Mouse (Mus musculus) forebrain, postnatal 0 days (tissue): ENCODE results near the gene Gdpd2. TPM values are rescaled to one million over a fixed set of nuclear protein-coding genes. Genes with fewer than 3 reads are reported as not detected.
A peak's percentile ranks its signal among the peaks of the same experiment; 100 is the strongest.

ENCODE experiments used
- ATAC-seq: fragments of 200-750 bp; cut with Nextera tagmentation; 2 replicates; pipeline ENCODE4 v1.8.0; 2017; ENCODE audit warnings: mild to moderate bottlenecking, moderate library complexity
- DNase-seq: peaks from one replicate; pipeline ENCODE4 v3.0.0-alpha.2; 2015
- H3K27ac ChIP-seq: fragments of 300-500 bp; sonication (generic); 2 replicates; pipeline ENCODE4 v1.5.1; 2014; ENCODE audit warnings: low read depth, mild to moderate bottlenecking, antibody characterized with exemption, low read length, moderate library complexity, mixed read lengths
- H3K27me3 ChIP-seq: fragments of 300-500 bp; sonication (generic); 2 replicates; pipeline ENCODE4 v1.6.1; 2014; ENCODE audit warnings: mild to moderate bottlenecking, low read length, mixed read lengths; ENCODE audit not compliant: insufficient read depth
- H3K36me3 ChIP-seq: fragments of 300-500 bp; sonication (generic); 2 replicates; pipeline ENCODE4 v1.6.1; 2014; ENCODE audit warnings: mild to moderate bottlenecking, moderate library complexity; ENCODE audit not compliant: insufficient read depth
- H3K4me1 ChIP-seq: fragments of 300-500 bp; sonication (generic); 2 replicates; pipeline ENCODE4 v1.6.1; 2014; ENCODE audit warnings: antibody characterized with exemption; ENCODE audit not compliant: insufficient read depth
- H3K4me2 ChIP-seq: fragments of 300-500 bp; sonication (generic); 2 replicates; pipeline ENCODE4 v1.6.1; 2014; ENCODE audit warnings: low read depth, mild to moderate bottlenecking, moderate library complexity
- H3K4me3 ChIP-seq: fragments of 300-500 bp; sonication (generic); 2 replicates; pipeline ENCODE4 v1.5.1; 2014; ENCODE audit warnings: low read depth, low read length, mixed read lengths
- H3K9ac ChIP-seq: fragments of 300-500 bp; sonication (generic); 2 replicates; pipeline ENCODE4 v1.6.1; 2014; ENCODE audit warnings: mild to moderate bottlenecking
- H3K9me3 ChIP-seq: fragments of 300-500 bp; sonication (generic); 2 replicates; pipeline ENCODE4 v1.6.1; 2016; ENCODE audit warnings: low read length
- CTCF ChIP-seq: sonication (generic); IDR thresholded peaks from 2 replicates; pipeline ENCODE4 v1.5.1; 2016; ENCODE audit warnings: antibody characterized with exemption, control low read depth, low read depth
- WGBS: fragments of 180-500 bp; shearing (Covaris S2); extraction: QIAGEN DNeasy Blood & Tissue Kit; methylation state at CpG from one replicate; pipeline ENCODE4 v1.1.7; 2014; 5-methylcytosine and 5-hydroxymethylcytosine counted together
- polyA plus RNA-seq: library from polyadenylated mRNA; unstranded; fragments of >200 nt; fragmentation: Nextera tagmentation; extraction: Ambion mirVana; gene quantifications from 2 replicates; pipeline ENCODE4 v1.2.1, GENCODE M21; 2015
- total RNA-seq: library from RNA; depleted of rRNA; stranded (reverse); fragments of >200 nt; gene quantifications from 2 replicates; pipeline ENCODE4 v1.2.3, GENCODE M21; 2014; rRNA removed

Gdpd2 gene
- total RNA-seq = 14.2 and 23.0 TPM in 2 replicates
- polyA plus RNA-seq = 10.5 and 21.8 TPM in 2 replicates

- WGBS = 17% methylated on average over 8 of the region's 8 CpGs
- H3K4me2 ChIP-seq = peak within 1 kb of the TSS; percentile 47
- H3K9me3 ChIP-seq = no peaks in the 10 kb centered on the region
- TF ChIP-seq CTCF = peak; percentile 62
- DNase-seq = peak; percentile 42
- peak within 1 kb of the TSS; percentile 24 for H3K4me3 ChIP-seq
- no peaks in the 10 kb centered on the region for H3K27me3 ChIP-seq
- peak within 1 kb of the TSS; percentile 29 for H3K27ac ChIP-seq
- peak; percentile 83 for ATAC-seq
- H3K4me1 ChIP-seq = no peaks in the 10 kb centered on the region
- H3K9ac ChIP-seq = peak within 1 kb of the TSS; percentile 41
- H3K36me3 ChIP-seq = no peaks in the 10 kb centered on the region
Measured at GRCm38 (mm10) chrX:100729665-100730188, at the start of gene Gdpd2. Gene Gdpd2 (plus strand): TSS chrX:100729873.

GRCm38 (mm10) chrX:100686527-100686926 is 43.1 kb upstream of the Gdpd2 start:
- ATAC-seq = peak; percentile 53
- H3K4me2 ChIP-seq = no peak overlapping the region
- no peak for DNase-seq
- no peaks in the 10 kb centered on the region for H3K9me3 ChIP-seq
- no peaks in the 10 kb centered on the region for H3K4me1 ChIP-seq
- H3K4me3 ChIP-seq = no peak overlapping the region
- H3K27ac ChIP-seq = no peak overlapping the region
- no peaks in the 10 kb centered on the region; the same call in 1 of the 2 replicates for H3K27me3 ChIP-seq
- TF ChIP-seq CTCF = no peak
- 36% methylated on average over 3 of the region's 3 CpGs for WGBS
- no peak overlapping the region for H3K9ac ChIP-seq
- no peaks in the 10 kb centered on the region for H3K36me3 ChIP-seq

GRCm38 (mm10) chrX:100687360-100688032 is 42.2 kb upstream of the Gdpd2 start:
- H3K27ac ChIP-seq = no peak overlapping the region
- no peaks in the 10 kb centered on the region for H3K9me3 ChIP-seq
- H3K27me3 ChIP-seq = no peaks in the 10 kb centered on the region; the same call in 1 of the 2 replicates
- TF ChIP-seq CTCF = no peak
- H3K4me1 ChIP-seq = no peaks in the 10 kb centered on the region
- WGBS = 67% methylated on average over 6 of the region's 6 CpGs
- H3K4me3 ChIP-seq = no peak overlapping the region
- H3K9ac ChIP-seq = no peak overlapping the region
- no peak overlapping the region for H3K4me2 ChIP-seq
- DNase-seq (no peak), ATAC-seq (no peak)
- H3K36me3 ChIP-seq = no peaks in the 10 kb centered on the region

- DNase-seq = no peak
- no peak overlapping the region for H3K9ac ChIP-seq
- H3K4me2 ChIP-seq = no peak overlapping the region
- no peak for ATAC-seq
- H3K27ac ChIP-seq = no peak overlapping the region
- no peak for TF ChIP-seq CTCF
- no peaks in the 10 kb centered on the region for H3K36me3 ChIP-seq
- no peaks in the 10 kb centered on the region; the same call in 1 of the 2 replicates for H3K27me3 ChIP-seq
- no peaks in the 10 kb centered on the region for H3K4me1 ChIP-seq
- H3K9me3 ChIP-seq = no peaks in the 10 kb centered on the region
- 60% methylated on average over 5 of the region's 5 CpGs for WGBS
- no peak overlapping the region for H3K4me3 ChIP-seq
Measured at GRCm38 (mm10) chrX:100688033-100688370, 41.7 kb upstream of the Gdpd2 start.

GRCm38 (mm10) chrX:100696776-100697175 is 32.9 kb upstream of the Gdpd2 start:
- Histone ChIP-seq H3K4me1 (no peaks in the 10 kb centered on the region), H3K4me3 (no peak overlapping the region), H3K9ac (no peak overlapping the region), H3K4me2 (no peak overlapping the region), H3K27me3 (no peaks in the 10 kb centered on the region), H3K36me3 (no peaks in the 10 kb centered on the region), H3K9me3 (no peaks in the 10 kb centered on the region), H3K27ac (no peak overlapping the region)
- over 99% methylated on average over 4 of the region's 4 CpGs for WGBS
- ATAC-seq = no peak
- no peak for DNase-seq
- no peak for TF ChIP-seq CTCF

GRCm38 (mm10) chrX:100708032-100708431 is 21.6 kb upstream of the Gdpd2 start:
- no peak overlapping the region for H3K27ac ChIP-seq
- H3K9ac ChIP-seq = no peak overlapping the region
- no peak overlapping the region for H3K4me3 ChIP-seq
- no peaks in the 10 kb centered on the region for H3K36me3 ChIP-seq
- no peak for TF ChIP-seq CTCF
- H3K4me2 ChIP-seq = no peak overlapping the region
- H3K4me1 ChIP-seq = no peaks in the 10 kb centered on the region
- 90% methylated on average over 6 of the region's 6 CpGs for WGBS
- no peak for DNase-seq
- H3K27me3 ChIP-seq = no peaks in the 10 kb centered on the region
- ATAC-seq = no peak
- H3K9me3 ChIP-seq = no peaks in the 10 kb centered on the region

- H3K27ac ChIP-seq = no peak overlapping the region
- no peak for DNase-seq
- H3K4me1 ChIP-seq = no peaks in the 10 kb centered on the region
- H3K4me2 ChIP-seq = no peak overlapping the region
- 92% methylated on average over 6 of the region's 6 CpGs for WGBS
- no peaks in the 10 kb centered on the region for H3K36me3 ChIP-seq
- no peak for ATAC-seq
- TF ChIP-seq CTCF = no peak
- no peak overlapping the region for H3K4me3 ChIP-seq
- H3K9ac ChIP-seq = no peak overlapping the region
- H3K27me3 ChIP-seq = no peaks in the 10 kb centered on the region
- no peaks in the 10 kb centered on the region for H3K9me3 ChIP-seq
Measured at GRCm38 (mm10) chrX:100716173-100716572, 13.5 kb upstream of the Gdpd2 start.
